Mouse (Mus musculus) right cerebral cortex, postnatal 10 days (tissue): Measurements from ENCODE around the gene Cyb561.

ENCODE experiments used
- DNase-seq, 2 experiments: peaks; one replicate each; pipeline ENCODE4 v3.0.0; 2021; ENCODE audit warnings: low spot score in 2 of 2

Cyb561 gene

GRCm38 (mm10) chr11:105921275-105921674 is 31.9 kb downstream of the Cyb561 start:
- no peak for DNase-seq

- DNase-seq, result no peak
Observed at GRCm38 (mm10) chr11:105920836-105921235, 32.3 kb downstream of the Cyb561 start.

- peak in 1 of 2 experiments; percentile 19 for DNase-seq
Observed at GRCm38 (mm10) chr11:105920098-105920785, 32.9 kb downstream of the Cyb561 start.

- DNase-seq, result no peak
Observed at GRCm38 (mm10) chr11:105913580-105913979, 39.6 kb downstream of the Cyb561 start.

GRCm38 (mm10) chr11:105911592-105912375 is 41.4 kb downstream of the Cyb561 start:
- DNase-seq, result peak; percentile 81 to 83

- DNase-seq, result no peak
Observed at GRCm38 (mm10) chr11:105911149-105911548, 42.0 kb downstream of the Cyb561 start.

- DNase-seq, result no peak
Observed at GRCm38 (mm10) chr11:105909617-105910016, 43.5 kb downstream of the Cyb561 start.

- no peak for DNase-seq
Observed at GRCm38 (mm10) chr11:105908926-105909325, 44.2 kb downstream of the Cyb561 start.

- DNase-seq, result no peak
Observed at GRCm38 (mm10) chr11:105907381-105907780, 45.8 kb downstream of the Cyb561 start.

- DNase-seq, result no peak
Observed at GRCm38 (mm10) chr11:105905529-105906213, 47.5 kb downstream of the Cyb561 start.

- DNase-seq, result no peak
Observed at GRCm38 (mm10) chr11:105902956-105903355, 50.2 kb downstream of the Cyb561 start.

- DNase-seq, result no peak
Observed at GRCm38 (mm10) chr11:105901501-105901900, 51.6 kb downstream of the Cyb561 start.

- no peak for DNase-seq
Observed at GRCm38 (mm10) chr11:105899151-105899550, 54.0 kb downstream of the Cyb561 start.

- no peak for DNase-seq
Observed at GRCm38 (mm10) chr11:105887281-105887680, 65.9 kb downstream of the Cyb561 start.

GRCm38 (mm10) chr11:105885558-105885957 is 67.6 kb downstream of the Cyb561 start:
- no peak for DNase-seq
